Mouse (Mus musculus) lung, adult 2 months (tissue): ENCODE measurements around the gene Stom.

Experiments used
- CTCF ChIP-seq: fragments of 200-500 bp; IDR thresholded peaks from 2 replicates; pipeline ENCODE4 v1.5.1; 2011; ENCODE audit warnings: mild to moderate bottlenecking, low read length, control low read depth; ENCODE audit not compliant: insufficient read depth
- POLR2A ChIP-seq: fragments of 200-500 bp; IDR thresholded peaks from 2 replicates; pipeline ENCODE4 v1.6.1; 2011; ENCODE audit warnings: low read depth, mild to moderate bottlenecking, control low read depth, low read length, borderline replicate concordance; ENCODE audit errors: extremely low read depth

- TF ChIP-seq CTCF, result no peak
- TF ChIP-seq POLR2A, result no peak
These were observed 30.9 kb upstream of the Stom start, which contains the start of gene 4930568D16Rik for GRCm38 (mm10) chr2:35367629-35368028.
